Mouse (Mus musculus) cerebellum, adult 11 months (tissue): ENCODE measurements around the gene Olfr1390.
"Not testable (repeated sequence)": the region's sequence is repeated elsewhere in the genome, so short reads cannot be mapped to it uniquely, and the experiment has no call there.

Experiments used
- DNase-seq: peaks from one replicate; pipeline ENCODE4 v3.0.0; 2022

Olfr1390 gene

GRCm38 (mm10) chr11:49334888-49335287 lies at the start of gene Olfr1390:
Gene Olfr1390 (plus strand): TSS chr11:49335188.
- no peak for DNase-seq

GRCm38 (mm10) chr11:49287251-49287650 lies 47.7 kb upstream of the Olfr1390 start:
- DNase-seq, result no peak

- no peak for DNase-seq
Observed at GRCm38 (mm10) chr11:49292777-49293176, 42.2 kb upstream of the Olfr1390 start.

- DNase-seq, result no peak
Observed at GRCm38 (mm10) chr11:49304441-49304840, 30.5 kb upstream of the Olfr1390 start, which contains the start of gene Olfr10. Gene Olfr10 (plus strand): TSS chr11:49304741.

GRCm38 (mm10) chr11:49308547-49308946 lies 26.4 kb upstream of the Olfr1390 start:
- DNase-seq, result not testable (repeated sequence)

GRCm38 (mm10) chr11:49322442-49322841 lies 12.5 kb upstream of the Olfr1390 start, which contains the start of gene Olfr1391:
Gene Olfr1391 (plus strand): TSS chr11:49322742.
- DNase-seq, result no peak

- DNase-seq, result no peak
Observed at GRCm38 (mm10) chr11:49326726-49327125, 8.3 kb upstream of the Olfr1390 start.

- no peak for DNase-seq
Observed at GRCm38 (mm10) chr11:49329686-49330085, 5.3 kb upstream of the Olfr1390 start.

GRCm38 (mm10) chr11:49337150-49337832 lies 2.3 kb downstream of the Olfr1390 start:
- DNase-seq, result no peak

- DNase-seq, result no peak
Observed at GRCm38 (mm10) chr11:49383133-49383532, 48.1 kb downstream of the Olfr1390 start.

- DNase-seq, result not testable (repeated sequence)
Observed at GRCm38 (mm10) chr11:49386118-49386517, 51.1 kb downstream of the Olfr1390 start.
